Mouse (Mus musculus) liver, adult 10 weeks (tissue): ENCODE results near the gene Vmn1r86. TPM values are rescaled to one million over a fixed set of nuclear protein-coding genes. Genes with fewer than 3 reads are reported as not detected.

ENCODE experiments used
- polyA plus RNA-seq: library from polyadenylated mRNA; stranded (reverse); fragments of 350-450 nt; fragmentation: Illumina TruSeq; extraction: RNeasy Lipid Tissue Mini Kit (QIAGEN cat#74804); gene quantifications from one replicate; pipeline ENCODE4 v1.2.3, GENCODE M21; 2014; ENCODE audit warnings: low read depth, low replicate concordance

Vmn1r86 gene
- polyA plus RNA-seq: not detected

GRCm38 (mm10) chr7:13119817-13120216, at the start of gene Vmn1r86:
Gene Vmn1r86, minus strand, starts transcription at chr7:13119917.

DNA sequence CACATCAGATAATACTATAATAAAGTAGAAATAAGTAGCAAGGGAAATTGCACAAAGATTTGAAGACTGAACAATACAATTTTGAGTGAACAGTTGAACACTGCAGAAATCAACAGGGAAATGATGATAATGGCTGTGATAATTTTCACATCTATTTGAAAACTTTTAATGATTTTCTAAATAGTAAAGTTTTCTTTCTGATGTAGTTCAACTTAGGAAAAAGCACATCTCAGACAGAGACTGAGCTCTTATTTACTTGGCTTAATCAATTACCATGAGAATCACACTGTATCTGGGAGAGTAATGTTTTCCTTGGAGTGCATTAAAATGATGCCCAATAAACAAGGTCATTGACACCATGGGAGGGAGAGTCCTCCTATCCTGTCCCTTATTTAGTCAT, 39.6 kb upstream of the Vmn1r86 start, which contains the start of gene Vmn1r88:
Gene Vmn1r88, plus strand, starts transcription at position 301 of the 400 bp plus-strand sequence.

GRCm38 (mm10) chr7:13140057-13140456, 20.3 kb upstream of the Vmn1r86 start, which contains the start of gene Vmn1r87:
Gene Vmn1r87, minus strand, starts transcription at chr7:13140157.

GRCm38 (mm10) chr7:13095073-13095472, 24.6 kb downstream of the Vmn1r86 start, which contains the start of gene Vmn1r85:
Gene Vmn1r85, minus strand, starts transcription at chr7:13095173.

GRCm38 (mm10) chr7:13054287-13055010, 65.3 kb downstream of the Vmn1r86 start, which contains the start of gene Mzf1:
Gene Mzf1, minus strand, starts transcription at chr7:13054764.

Other genes with a start within 250 kb of the Vmn1r86 start
- 2.3 TPM for gene Zfp128, start 238.7 kb downstream of the Vmn1r86 start, polyA plus RNA-seq
- 2.5 TPM for gene Zscan22, start 222.1 kb downstream of the Vmn1r86 start, polyA plus RNA-seq
- gene Rps5, start 197.6 kb downstream of the Vmn1r86 start, polyA plus RNA-seq: 23.2 TPM
- gene Rnf225, start 192.5 kb downstream of the Vmn1r86 start, polyA plus RNA-seq: not detected
- gene Zfp324, start 154.1 kb downstream of the Vmn1r86 start, polyA plus RNA-seq: 1.6 TPM
- gene Zfp446, start 142.1 kb downstream of the Vmn1r86 start, polyA plus RNA-seq: 1.9 TPM
- 181 TPM for gene Slc27a5, start 121.7 kb downstream of the Vmn1r86 start, polyA plus RNA-seq
- gene Trim28, start 120.8 kb downstream of the Vmn1r86 start, polyA plus RNA-seq: 18.0 TPM
- gene Zbtb45, start 109.9 kb downstream of the Vmn1r86 start, polyA plus RNA-seq: 0.24 TPM
- 78.1 TPM for gene Chmp2a, start 85.1 kb downstream of the Vmn1r86 start, polyA plus RNA-seq
- gene Ube2m, start 81.6 kb downstream of the Vmn1r86 start, polyA plus RNA-seq: 30.5 TPM
- 0.11 TPM for gene Mzf1, start 65.2 kb downstream of the Vmn1r86 start, polyA plus RNA-seq
- gene Vmn1r85, start 24.7 kb downstream of the Vmn1r86 start, polyA plus RNA-seq: not detected
- gene Vmn1r87, start 20.2 kb upstream of the Vmn1r86 start, polyA plus RNA-seq: not detected
- gene Vmn1r88, start 39.7 kb upstream of the Vmn1r86 start, polyA plus RNA-seq: 0.05 TPM
- not detected for gene Vmn1r89, start 93.1 kb upstream of the Vmn1r86 start, polyA plus RNA-seq
- 1.0 TPM for gene Lig1, start 157.4 kb upstream of the Vmn1r86 start, polyA plus RNA-seq
- gene Zswim9, start 158.8 kb upstream of the Vmn1r86 start, polyA plus RNA-seq: 2.5 TPM
- gene Pla2g4c, start 204.7 kb upstream of the Vmn1r86 start, polyA plus RNA-seq: not detected